Mouse (Mus musculus) hindbrain, embryonic 10.5 days (tissue): ENCODE measurements at regions not wholly inside any gene's neighbourhood (a gene's known extent, or its start where the extent isn't known, plus 50 kb on each side); places are given as distances from the start of the nearest gene placed in this dataset.

ENCODE experiments used
- DNase-seq: peaks from one replicate; pipeline ENCODE4 v3.0.0-alpha.2; 2017; ENCODE audit warnings: low spot score
- H3K27ac ChIP-seq: fragments of 300-500 bp; sonication (generic); 2 replicates; pipeline ENCODE4 v1.5.1; 2016; ENCODE audit warnings: mild to moderate bottlenecking, moderate library complexity
- H3K27me3 ChIP-seq: fragments of 300-500 bp; sonication (generic); 2 replicates; pipeline ENCODE4 v1.6.1; 2016; ENCODE audit warnings: mild to moderate bottlenecking; ENCODE audit not compliant: poor library complexity, insufficient read depth, severe bottlenecking
- H3K36me3 ChIP-seq: fragments of 300-500 bp; sonication (generic); 2 replicates; pipeline ENCODE4 v1.6.1; 2016; ENCODE audit warnings: mild to moderate bottlenecking, moderate library complexity
- H3K4me1 ChIP-seq: fragments of 300-500 bp; sonication (generic); replicated peaks from 2 replicates; pipeline ENCODE4 v1.6.1; 2016; ENCODE audit warnings: mild to moderate bottlenecking
- H3K4me3 ChIP-seq: fragments of 300-500 bp; sonication (generic); 2 replicates; pipeline ENCODE4 v1.5.1; 2016; ENCODE audit warnings: mild to moderate bottlenecking, moderate library complexity
- H3K9me3 ChIP-seq: fragments of 300-500 bp; sonication (generic); 2 replicates; pipeline ENCODE4 v1.6.1; 2016; ENCODE audit warnings: mild to moderate bottlenecking, moderate library complexity
- WGBS: fragments of 180-500 bp; shearing (Covaris S2); methylation state at CpG from one replicate; pipeline ENCODE4 v1.1.7; 2016; 5-methylcytosine and 5-hydroxymethylcytosine counted together

- Histone ChIP-seq H3K27ac (no peak overlapping the region), H3K27me3 (no peaks in the 10 kb centered on the region), H3K4me1 (peaks cover 11% of the 10 kb centered on the region; the same call in 1 of the 2 replicates), H3K36me3 (no peaks in the 10 kb centered on the region), H3K4me3 (no peak overlapping the region), H3K9me3 (no peaks in the 10 kb centered on the region)
- 55% methylated on average over 5 of the region's 5 CpGs for WGBS
- no peak for DNase-seq
These were observed 245.3 kb downstream of the Adamts20 start for GRCm38 (mm10) chr15:94219907-94220306.

GRCm38 (mm10) chr15:94216703-94217102 is 248.5 kb downstream of the Adamts20 start:
- WGBS = 89% methylated on average over 2 of the region's 2 CpGs
- H3K27ac ChIP-seq = no peak overlapping the region
- no peaks in the 10 kb centered on the region for H3K9me3 ChIP-seq
- DNase-seq = no peak
- 0 out of 2 replicates have a peak, but pooled peaks cover 13% of the 10 kb centered on the region for H3K4me1 ChIP-seq
- H3K36me3 ChIP-seq = no peaks in the 10 kb centered on the region
- no peak overlapping the region for H3K4me3 ChIP-seq
- H3K27me3 ChIP-seq = no peaks in the 10 kb centered on the region

DNA sequence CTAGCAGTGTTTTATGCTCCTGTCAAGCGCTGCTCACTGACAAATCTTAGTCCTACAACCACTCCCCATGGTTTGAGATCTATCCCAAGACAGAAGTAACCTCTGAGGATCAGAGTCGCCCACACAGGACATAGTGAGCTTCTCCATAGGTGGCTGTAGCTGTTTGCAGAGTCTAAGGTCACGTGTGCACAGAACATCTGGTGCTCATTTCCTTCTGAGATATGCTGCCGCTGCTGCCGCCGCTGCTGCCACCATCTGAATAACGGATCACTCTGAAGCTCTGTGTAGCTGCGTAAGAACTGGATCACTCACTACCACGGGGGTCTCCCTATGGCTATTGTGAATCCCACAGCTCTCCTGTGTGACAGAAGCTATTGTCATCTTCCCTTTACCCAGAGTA is 250.8 kb downstream of the Adamts20 start:
- no peaks in the 10 kb centered on the region for H3K27me3 ChIP-seq
- no peaks in the 10 kb centered on the region for H3K9me3 ChIP-seq
- DNase-seq = peak; percentile 49
- H3K27ac ChIP-seq = no peak overlapping the region; the same call in 1 of the 2 replicates
- H3K4me1 ChIP-seq = 0 out of 2 replicates have a peak, but pooled peaks cover 2% of the 10 kb centered on the region
- H3K36me3 ChIP-seq = no peaks in the 10 kb centered on the region
- WGBS = 48% methylated on average over 9 of the region's 9 CpGs
- no peak overlapping the region for H3K4me3 ChIP-seq

DNA sequence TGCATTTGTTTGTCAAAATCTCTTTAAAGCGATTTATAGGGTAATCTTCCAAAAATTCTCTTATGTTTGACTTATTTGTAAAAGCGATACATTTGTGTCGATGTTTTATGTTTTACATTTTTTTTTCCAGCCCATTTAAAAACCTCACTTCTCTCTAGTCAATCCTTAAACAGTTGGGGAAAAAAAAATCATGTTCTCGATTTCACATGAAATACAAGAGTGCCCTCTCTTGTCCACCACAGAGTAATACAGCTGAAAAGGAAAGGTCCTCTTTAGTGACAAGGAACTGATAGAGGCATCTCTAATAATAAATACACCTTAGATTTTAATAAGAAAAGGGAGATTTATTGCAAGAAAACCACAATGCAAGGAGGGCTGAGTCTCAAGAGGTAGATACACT is 251.8 kb downstream of the Adamts20 start:
- Histone ChIP-seq H3K27ac (no peak overlapping the region), H3K4me3 (no peak overlapping the region), H3K9me3 (no peaks in the 10 kb centered on the region), H3K36me3 (no peaks in the 10 kb centered on the region), H3K4me1 (0 out of 2 replicates have a peak, but pooled peaks cover 2% of the 10 kb centered on the region), H3K27me3 (no peaks in the 10 kb centered on the region)
- DNase-seq = no peak
- WGBS = 46% methylated on average over 4 of the region's 4 CpGs

- H3K27me3 ChIP-seq = no peaks in the 10 kb centered on the region
- H3K4me1 ChIP-seq = 0 out of 2 replicates have a peak, but pooled peaks cover 6% of the 10 kb centered on the region
- H3K4me3 ChIP-seq = no peak overlapping the region
- no peaks in the 10 kb centered on the region for H3K9me3 ChIP-seq
- 66% methylated on average over 1 of the region's 1 CpGs for WGBS
- no peak for DNase-seq
- no peak overlapping the region for H3K27ac ChIP-seq
- H3K36me3 ChIP-seq = no peaks in the 10 kb centered on the region
These were observed 256.7 kb downstream of the Adamts20 start for GRCm38 (mm10) chr15:94208476-94208875.

DNA sequence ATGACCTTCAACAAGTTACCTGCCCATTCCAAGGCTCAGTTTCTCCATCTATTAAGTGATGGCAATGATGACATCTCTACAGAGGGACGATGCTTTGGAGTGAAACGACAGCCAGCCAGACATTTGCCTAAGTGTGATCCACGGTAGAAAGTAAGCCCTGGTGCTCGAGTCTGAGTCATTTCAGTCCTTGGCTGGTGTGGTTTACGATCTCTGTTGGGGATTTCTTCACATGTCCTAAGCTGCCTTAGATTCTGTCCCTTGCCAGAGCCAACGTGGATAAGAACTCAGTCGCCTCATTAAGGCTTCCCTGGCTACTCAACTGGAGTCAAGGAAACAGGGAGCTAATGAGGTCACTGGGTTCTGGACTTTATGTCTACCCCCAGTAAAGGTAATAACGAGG is 258.8 kb downstream of the Adamts20 start:
- WGBS = 85% methylated on average over 8 of the region's 8 CpGs
- H3K27ac ChIP-seq = no peak overlapping the region
- no peaks in the 10 kb centered on the region for H3K9me3 ChIP-seq
- H3K4me1 ChIP-seq = 0 out of 2 replicates have a peak, but pooled peaks cover 6% of the 10 kb centered on the region
- H3K4me3 ChIP-seq = no peak overlapping the region
- H3K36me3 ChIP-seq = no peaks in the 10 kb centered on the region
- DNase-seq = no peak
- H3K27me3 ChIP-seq = no peaks in the 10 kb centered on the region

- Histone ChIP-seq H3K27ac (no peak overlapping the region), H3K27me3 (no peaks in the 10 kb centered on the region), H3K9me3 (no peaks in the 10 kb centered on the region), H3K4me3 (no peak overlapping the region), H3K4me1 (0 out of 2 replicates have a peak, but pooled peaks cover 6% of the 10 kb centered on the region), H3K36me3 (no peaks in the 10 kb centered on the region)
- DNase-seq = no peak
- WGBS = 57% methylated on average over 11 of the region's 11 CpGs
These were observed 259.8 kb downstream of the Adamts20 start for GRCm38 (mm10) chr15:94205309-94205893.

- DNase-seq = peak; percentile 20
- 0 out of 2 replicates have a peak, but pooled peaks cover 3% of the 10 kb centered on the region for H3K9me3 ChIP-seq
- no peaks in the 10 kb centered on the region for H3K27me3 ChIP-seq
- peaks cover 7% of the 10 kb centered on the region; the same call in 1 of the 2 replicates for H3K4me1 ChIP-seq
- H3K36me3 ChIP-seq = no peaks in the 10 kb centered on the region
- WGBS = 58% methylated on average over 7 of the region's 7 CpGs
- no peak overlapping the region for H3K27ac ChIP-seq
- H3K4me3 ChIP-seq = no peak overlapping the region
These were observed 275.1 kb downstream of the Adamts20 start for GRCm38 (mm10) chr15:94190081-94190488.

DNA sequence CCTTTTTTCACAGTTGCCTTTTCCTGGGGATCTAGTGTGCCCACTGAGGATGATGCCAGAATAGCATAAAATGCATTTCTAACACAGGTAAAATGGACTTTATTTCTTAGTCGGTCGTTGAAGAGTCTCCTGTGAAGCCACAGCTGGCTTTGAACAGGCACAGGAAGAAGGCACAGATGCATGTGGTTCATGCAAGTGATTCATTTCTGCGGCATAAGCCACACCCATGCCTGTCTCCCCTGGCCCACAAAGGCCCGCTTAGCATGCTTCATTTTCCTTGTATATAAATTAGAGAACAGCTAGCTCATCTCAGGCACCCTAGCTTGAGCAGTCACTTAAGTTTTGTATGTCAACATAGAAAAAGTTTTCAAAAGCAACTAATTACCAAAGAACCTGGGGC is 277.6 kb downstream of the Adamts20 start:
- Histone ChIP-seq H3K4me1 (peaks cover 7% of the 10 kb centered on the region; the same call in 1 of the 2 replicates), H3K9me3 (0 out of 2 replicates have a peak, but pooled peaks cover 3% of the 10 kb centered on the region), H3K27ac (no peak overlapping the region), H3K36me3 (no peaks in the 10 kb centered on the region), H3K27me3 (no peaks in the 10 kb centered on the region), H3K4me3 (no peak overlapping the region)
- WGBS = 87% methylated on average over 4 of the region's 4 CpGs
- no peak for DNase-seq

DNA sequence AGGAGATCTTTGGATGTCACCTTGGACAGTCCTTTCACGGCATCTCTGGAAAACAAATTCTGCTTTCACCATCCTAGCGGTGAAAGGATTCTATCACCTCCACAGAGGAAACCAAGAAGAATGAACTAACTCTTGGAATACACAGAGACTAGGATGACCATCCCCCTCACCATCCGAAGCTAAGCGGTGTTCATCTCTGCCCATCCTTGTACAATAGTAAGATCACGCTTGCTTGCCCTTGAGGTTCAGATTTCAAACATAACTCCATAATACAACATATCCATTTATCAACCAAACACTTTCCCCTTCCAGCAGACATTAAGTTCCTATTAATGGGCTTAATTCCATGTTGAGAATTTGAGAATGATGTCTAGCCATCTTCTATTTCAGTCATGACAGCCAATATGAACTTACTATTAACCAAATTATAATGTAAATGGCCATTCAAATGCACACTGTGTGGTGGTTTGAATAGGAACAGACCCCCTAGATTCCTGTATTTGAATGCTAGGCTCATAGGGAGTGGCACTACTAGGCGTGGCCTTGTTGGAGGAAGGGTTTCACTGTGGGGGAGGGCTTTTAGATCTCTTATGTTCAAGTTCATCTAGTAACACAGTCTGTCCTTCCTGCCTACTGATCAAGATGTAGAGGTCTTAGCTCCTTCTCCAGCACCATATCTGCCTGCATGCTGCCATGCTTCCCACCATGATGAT is 281.4 kb downstream of the Adamts20 start:
- Histone ChIP-seq H3K36me3 (no peaks in the 10 kb centered on the region), H3K4me3 (no peak overlapping the region), H3K27ac (no peak overlapping the region), H3K27me3 (no peaks in the 10 kb centered on the region), H3K9me3 (0 out of 2 replicates have a peak, but pooled peaks cover 3% of the 10 kb centered on the region), H3K4me1 (0 out of 2 replicates have a peak, but pooled peaks cover 3% of the 10 kb centered on the region)
- no peak for DNase-seq
- WGBS = 92% methylated on average over 6 of the region's 6 CpGs

GRCm38 (mm10) chr15:94174083-94174482 is 291.1 kb downstream of the Adamts20 start:
- WGBS = 88% methylated on average over 7 of the region's 7 CpGs
- Histone ChIP-seq H3K4me1 (no peaks in the 10 kb centered on the region), H3K4me3 (no peak overlapping the region), H3K36me3 (no peaks in the 10 kb centered on the region), H3K9me3 (no peaks in the 10 kb centered on the region), H3K27me3 (no peaks in the 10 kb centered on the region), H3K27ac (no peak overlapping the region)
- DNase-seq = no peak

- DNase-seq = no peak
- H3K9me3 ChIP-seq = no peaks in the 10 kb centered on the region
- no peaks in the 10 kb centered on the region for H3K27me3 ChIP-seq
- H3K27ac ChIP-seq = no peak overlapping the region
- H3K4me3 ChIP-seq = no peak overlapping the region
- H3K36me3 ChIP-seq = no peaks in the 10 kb centered on the region
- WGBS = 89% methylated on average over 4 of the region's 4 CpGs
- 0 out of 2 replicates have a peak, but pooled peaks cover 3% of the 10 kb centered on the region for H3K4me1 ChIP-seq
These were observed 304.4 kb downstream of the Adamts20 start for GRCm38 (mm10) chr15:94160806-94161205.

DNA sequence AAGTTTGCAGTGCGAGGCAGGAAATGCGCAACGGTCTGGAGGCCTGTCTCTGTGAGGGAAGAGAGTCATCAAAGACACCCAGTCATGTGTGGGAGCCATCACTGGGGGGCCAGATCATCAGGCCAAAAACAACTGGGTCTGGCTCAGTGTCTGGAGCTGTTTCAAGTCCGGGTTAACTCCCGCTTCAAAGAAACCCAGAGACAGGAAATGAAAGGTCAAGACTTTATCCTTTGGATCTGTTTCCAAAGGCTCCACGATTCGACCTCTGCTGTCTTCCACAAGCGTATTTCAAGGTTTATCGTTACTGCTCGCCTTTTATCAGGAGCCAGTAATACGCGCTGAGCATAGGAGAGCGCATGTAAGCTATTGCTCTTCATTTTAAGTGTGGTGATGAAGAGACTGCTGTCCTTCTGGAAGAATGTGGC is 325.7 kb downstream of the Adamts20 start:
- Histone ChIP-seq H3K4me1 (no peaks in the 10 kb centered on the region), H3K9me3 (no peaks in the 10 kb centered on the region), H3K36me3 (no peaks in the 10 kb centered on the region), H3K4me3 (no peak overlapping the region), H3K27me3 (no peaks in the 10 kb centered on the region), H3K27ac (no peak overlapping the region; the same call in 1 of the 2 replicates)
- DNase-seq = peak; percentile 15
- 71% methylated on average over 13 of the region's 13 CpGs for WGBS
